Mouse (Mus musculus) liver, adult 2 months (tissue): Measurements from ENCODE around the gene Fxyd7.

ENCODE experiments used
- CTCF ChIP-seq: fragments of 200-500 bp; IDR thresholded peaks from 2 replicates; pipeline ENCODE4 v1.5.1; 2011; ENCODE audit warnings: low read depth, low read length, control low read depth
- POLR2A ChIP-seq: fragments of 200-500 bp; IDR thresholded peaks from 2 replicates; pipeline ENCODE4 v1.6.1; 2011; ENCODE audit warnings: low read length, control low read depth; ENCODE audit not compliant: insufficient read depth; ENCODE audit errors: extremely low read depth

DNA sequence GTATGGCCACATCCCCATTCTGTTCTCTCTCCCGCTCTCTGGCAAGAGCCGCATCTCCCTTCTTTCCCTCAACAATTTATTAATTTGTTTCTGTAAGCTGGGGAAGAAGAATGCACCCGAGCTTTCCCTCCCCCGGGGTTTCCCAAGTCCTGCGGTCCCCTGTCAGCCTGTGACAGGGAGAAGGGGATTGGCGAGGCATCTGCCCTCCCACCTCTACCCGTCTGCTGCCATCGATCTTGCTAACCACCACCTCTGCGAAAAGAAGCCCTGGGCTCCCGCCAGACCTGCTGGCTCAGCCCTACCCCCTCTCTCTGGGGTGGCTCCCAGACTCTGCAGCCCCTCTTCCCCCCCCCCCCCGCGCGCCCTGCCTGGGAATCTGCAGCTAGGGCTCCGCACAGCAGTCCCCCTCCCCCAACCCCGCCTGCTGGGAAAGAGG is 1.4 kb downstream of the Fxyd7 start:
- TF ChIP-seq POLR2A (no peak), CTCF (no peak)
